Mouse (Mus musculus) intestine, embryonic 16.5 days (tissue): ENCODE results near the gene Tmem220. TPM values are rescaled to one million over a fixed set of nuclear protein-coding genes. Genes with fewer than 3 reads are reported as not detected.

Experiments used
- ATAC-seq: fragments of 200-750 bp; cut with Nextera tagmentation; 2 replicates; pipeline ENCODE4 v1.8.0; 2017; ENCODE audit warnings: moderate TSS enrichment, moderate library complexity
- H3K27ac ChIP-seq: fragments of 300-500 bp; sonication (generic); 2 replicates; pipeline ENCODE4 v1.5.1; 2014; ENCODE audit warnings: mild to moderate bottlenecking, low read length
- H3K27me3 ChIP-seq: fragments of 300-500 bp; sonication (generic); replicated peaks from 2 replicates; pipeline ENCODE4 v1.6.1; 2014; ENCODE audit warnings: low read length, control low read depth, mixed read lengths; ENCODE audit not compliant: control insufficient read depth, insufficient read depth
- H3K36me3 ChIP-seq: fragments of 300-500 bp; sonication (generic); 2 replicates; pipeline ENCODE4 v1.6.1; 2014; ENCODE audit warnings: low read length, control low read depth; ENCODE audit not compliant: control insufficient read depth, insufficient read depth
- H3K4me1 ChIP-seq: fragments of 300-500 bp; sonication (generic); 2 replicates; pipeline ENCODE4 v1.6.1; 2014; ENCODE audit warnings: low read length, control low read depth, mixed read lengths; ENCODE audit not compliant: control insufficient read depth, insufficient read depth
- H3K4me2 ChIP-seq: fragments of 300-500 bp; sonication (generic); 2 replicates; pipeline ENCODE4 v1.6.1; 2014; ENCODE audit warnings: low read depth, low read length, control low read depth
- H3K4me3 ChIP-seq: fragments of 300-500 bp; sonication (generic); 2 replicates; pipeline ENCODE4 v1.5.1; 2014; ENCODE audit warnings: mild to moderate bottlenecking, low read length
- H3K9ac ChIP-seq: fragments of 300-500 bp; sonication (generic); 2 replicates; pipeline ENCODE4 v1.6.1; 2014; ENCODE audit warnings: low read depth, low read length
- H3K9me3 ChIP-seq: fragments of 300-500 bp; sonication (generic); 2 replicates; pipeline ENCODE4 v1.6.1; 2016; ENCODE audit warnings: low read length, control low read depth; ENCODE audit not compliant: control insufficient read depth
- WGBS: fragments of 180-500 bp; shearing (Covaris S2); extraction: QIAGEN DNeasy Blood & Tissue Kit; methylation state at CpG from one replicate; pipeline ENCODE4 v1.1.7; 2014; 5-methylcytosine and 5-hydroxymethylcytosine counted together
- polyA plus RNA-seq: library from polyadenylated mRNA; unstranded; fragments of >200 nt; fragmentation: Nextera tagmentation; extraction: Ambion mirVana; gene quantifications from 2 replicates; pipeline ENCODE4 v1.2.1, GENCODE M21; 2015

Tmem220 gene
- 3.4 and 4.6 TPM in 2 replicates for polyA plus RNA-seq

- WGBS: 1% methylated on average over 35 of the region's 35 CpGs
- Histone ChIP-seq H3K4me1 (0 out of 2 replicates have a peak, but pooled peaks cover 9% of the 10 kb centered on the region), H3K4me3 (peak within 1 kb of the TSS; percentile 65), H3K27me3 (no peaks in the 10 kb centered on the region), H3K27ac (peak within 1 kb of the TSS; percentile 45), H3K36me3 (no peaks in the 10 kb centered on the region), H3K9me3 (no peaks in the 10 kb centered on the region), H3K4me2 (peak within 1 kb of the TSS; percentile 84), H3K9ac (peak within 1 kb of the TSS; percentile 81)
- peak; percentile 96 for ATAC-seq
Observed at GRCm38 (mm10) chr11:67024867-67025477, at the start of gene Tmem220. TSS of gene Tmem220 (plus strand) at chr11:67025154.

DNA sequence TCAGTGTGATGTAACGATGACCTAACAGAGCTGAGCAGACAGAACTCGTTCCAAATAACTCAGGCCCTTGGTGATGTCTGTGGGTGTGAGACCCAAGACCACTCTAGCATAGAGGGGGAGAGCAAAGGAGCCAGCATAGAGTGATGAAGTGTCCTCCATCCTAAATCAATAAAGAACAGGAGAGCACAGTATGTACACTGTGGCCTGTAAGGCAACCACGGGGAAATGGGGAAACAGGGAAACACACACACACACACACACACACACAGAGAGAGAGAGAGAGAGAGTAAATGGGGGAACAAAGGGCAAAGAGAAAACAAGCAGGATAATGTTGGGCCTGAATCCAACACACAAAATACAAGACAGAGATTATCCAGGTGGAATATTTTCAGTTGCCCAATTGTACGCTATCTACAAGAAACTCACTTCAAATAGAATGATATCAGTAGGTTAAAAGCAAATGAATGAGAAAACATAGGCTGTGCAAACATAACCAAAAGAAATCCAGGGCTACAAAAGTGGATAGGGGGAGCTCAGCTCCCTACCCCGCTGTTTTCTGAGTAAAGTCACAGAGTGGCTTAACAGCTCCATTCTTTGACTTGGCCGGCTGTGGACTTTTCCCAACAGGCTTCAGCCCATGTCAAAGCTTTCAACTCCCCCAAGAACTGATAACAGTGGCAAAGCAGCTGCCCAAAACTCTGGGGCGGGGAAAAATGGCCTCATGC is 49.2 kb upstream of the Tmem220 start:
- H3K36me3 ChIP-seq: no peaks in the 10 kb centered on the region
- WGBS: 85% methylated on average over 7 of the region's 7 CpGs
- H3K4me1 ChIP-seq: no peaks in the 10 kb centered on the region
- H3K4me3 ChIP-seq: no peak overlapping the region
- no peak overlapping the region for H3K9ac ChIP-seq
- H3K4me2 ChIP-seq: no peak overlapping the region
- H3K27ac ChIP-seq: no peak overlapping the region
- no peaks in the 10 kb centered on the region for H3K27me3 ChIP-seq
- no peak for ATAC-seq
- H3K9me3 ChIP-seq: peaks cover 4% of the 10 kb centered on the region

GRCm38 (mm10) chr11:66981336-66982115 is 43.4 kb upstream of the Tmem220 start:
- Histone ChIP-seq H3K27me3 (no peaks in the 10 kb centered on the region), H3K36me3 (no peaks in the 10 kb centered on the region), H3K4me1 (peaks cover 17% of the 10 kb centered on the region), H3K4me2 (no peak overlapping the region), H3K4me3 (no peak overlapping the region), H3K9me3 (no peaks in the 10 kb centered on the region), H3K9ac (no peak overlapping the region), H3K27ac (no peak overlapping the region)
- ATAC-seq: no peak
- 77% methylated on average over 15 of the region's 15 CpGs for WGBS

- no peaks in the 10 kb centered on the region for H3K36me3 ChIP-seq
- peaks cover 17% of the 10 kb centered on the region for H3K4me1 ChIP-seq
- H3K27me3 ChIP-seq: no peaks in the 10 kb centered on the region
- no peak overlapping the region for H3K4me2 ChIP-seq
- no peak overlapping the region for H3K9ac ChIP-seq
- peak overlapping the region; percentile 33; the same call in 1 of the 2 replicates for H3K27ac ChIP-seq
- H3K4me3 ChIP-seq: no peak overlapping the region
- 28% methylated on average over 6 of the region's 6 CpGs for WGBS
- H3K9me3 ChIP-seq: no peaks in the 10 kb centered on the region
- peak; percentile 74 for ATAC-seq
Observed at GRCm38 (mm10) chr11:66982794-66983193, 42.2 kb upstream of the Tmem220 start.

- H3K9me3 ChIP-seq: no peaks in the 10 kb centered on the region
- peaks cover 17% of the 10 kb centered on the region for H3K4me1 ChIP-seq
- no peaks in the 10 kb centered on the region for H3K36me3 ChIP-seq
- no peaks in the 10 kb centered on the region for H3K27me3 ChIP-seq
- no peak overlapping the region for H3K4me3 ChIP-seq
- no peak overlapping the region for H3K4me2 ChIP-seq
- 0 out of 2 replicates have a peak overlapping the region, but pooled peaks have one; percentile 45 for H3K9ac ChIP-seq
- peak overlapping the region; percentile 53 for H3K27ac ChIP-seq
- WGBS: 52% methylated on average over 11 of the region's 11 CpGs
- 0 out of 2 replicates have a peak, but pooled peaks have one; percentile 12 for ATAC-seq
Observed at GRCm38 (mm10) chr11:66983422-66984164, 41.4 kb upstream of the Tmem220 start.

- Histone ChIP-seq H3K36me3 (no peaks in the 10 kb centered on the region), H3K27me3 (no peaks in the 10 kb centered on the region), H3K4me3 (peak overlapping the region; percentile 45), H3K27ac (peak overlapping the region; percentile 53), H3K4me1 (peaks cover 17% of the 10 kb centered on the region), H3K9ac (peak overlapping the region; percentile 54), H3K4me2 (peak overlapping the region; percentile 58), H3K9me3 (no peaks in the 10 kb centered on the region)
- WGBS: 6% methylated on average over 28 of the region's 28 CpGs
- peak; percentile 66 for ATAC-seq
Observed at GRCm38 (mm10) chr11:66984165-66985135, 40.5 kb upstream of the Tmem220 start.

GRCm38 (mm10) chr11:66985136-66985702 is 39.7 kb upstream of the Tmem220 start:
- H3K9ac ChIP-seq: peak overlapping the region; percentile 54
- 0 out of 2 replicates have a peak, but pooled peaks have one; percentile 38 for ATAC-seq
- no peaks in the 10 kb centered on the region for H3K27me3 ChIP-seq
- H3K36me3 ChIP-seq: no peaks in the 10 kb centered on the region
- no peak overlapping the region for H3K27ac ChIP-seq
- peaks cover 17% of the 10 kb centered on the region for H3K4me1 ChIP-seq
- H3K4me2 ChIP-seq: peak overlapping the region; percentile 58
- 24% methylated on average over 11 of the region's 11 CpGs for WGBS
- peak overlapping the region; percentile 45 for H3K4me3 ChIP-seq
- no peaks in the 10 kb centered on the region for H3K9me3 ChIP-seq

DNA sequence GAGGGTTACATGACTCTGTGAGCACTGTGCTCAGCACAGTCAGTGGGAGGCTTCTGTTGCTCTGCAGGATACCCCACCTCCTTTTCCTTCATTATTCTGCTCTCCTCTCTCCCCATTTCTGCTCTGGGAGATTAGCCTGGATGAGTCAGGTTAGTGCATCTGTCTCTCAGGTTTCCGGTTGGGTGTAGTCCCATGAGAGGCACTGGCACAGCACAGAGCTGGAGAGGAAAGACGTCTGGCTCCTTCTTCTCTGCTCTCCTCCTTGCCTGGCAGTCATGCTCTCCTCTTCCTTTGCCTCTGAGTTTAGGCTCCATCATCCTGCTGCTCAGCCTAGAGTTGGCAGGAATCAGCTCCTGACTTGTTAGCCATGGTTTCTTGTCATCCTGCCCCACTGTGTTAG is 32.8 kb upstream of the Tmem220 start:
- no peaks in the 10 kb centered on the region for H3K36me3 ChIP-seq
- no peaks in the 10 kb centered on the region for H3K9me3 ChIP-seq
- ATAC-seq: no peak
- no peaks in the 10 kb centered on the region for H3K27me3 ChIP-seq
- no peak overlapping the region for H3K4me3 ChIP-seq
- no peak overlapping the region for H3K9ac ChIP-seq
- H3K4me2 ChIP-seq: no peak overlapping the region
- 82% methylated on average over 2 of the region's 2 CpGs for WGBS
- H3K4me1 ChIP-seq: no peaks in the 10 kb centered on the region
- no peak overlapping the region for H3K27ac ChIP-seq
